Mouse (Mus musculus) neural tube, embryonic 12.5 days (tissue): ENCODE data around the gene Cdhr3. TPM values are rescaled to one million over a fixed set of nuclear protein-coding genes. Genes with fewer than 3 reads are reported as not detected.

ENCODE experiments used
- microRNA-seq: library from miRNA; unstranded; fragments of <30 nt; microRNA quantifications from one replicate; pipeline ENCODE4, GENCODE M21; 2017
- polyA plus RNA-seq: library from polyadenylated mRNA; unstranded; fragments of >200 nt; fragmentation: Nextera tagmentation; extraction: Ambion mirVana; gene quantifications from 2 replicates; pipeline ENCODE4 v1.2.1, GENCODE M21; 2016

Cdhr3 gene
- polyA plus RNA-seq, 1 experiment from 2014 or later: 0.06 TPM

Small RNA genes within 50 kb of the gene (microRNA-seq; reads per million reads assigned to microRNA genes)
- not detected for gene Gm22904

Other genes starting within 250 kb of the Cdhr3 start
- gene Sypl, start 139.0 kb downstream of the Cdhr3 start, polyA plus RNA-seq: 42.3 and 44.3 TPM in 2 replicates
- 13.4 and 16.6 TPM in 2 replicates for gene Atxn7l1, start 54.8 kb upstream of the Cdhr3 start, polyA plus RNA-seq